Mouse (Mus musculus) heart, embryonic 11.5 days (tissue): ENCODE data around the gene Ccr10. TPM values are rescaled to one million over a fixed set of nuclear protein-coding genes. Genes with fewer than 3 reads are reported as not detected.

Source experiments
- ATAC-seq: fragments of 200-750 bp; cut with Nextera tagmentation; replicated peaks from 2 replicates; pipeline ENCODE4 v1.8.0; 2017; ENCODE audit warnings: moderate library complexity; ENCODE audit not compliant: insufficient number of reproducible peaks, low FRiP score, low TSS enrichment
- H3K27ac ChIP-seq: fragments of 300-500 bp; sonication (generic); 2 replicates; pipeline ENCODE4 v1.5.1; 2014; ENCODE audit warnings: mild to moderate bottlenecking, low read depth, low read length
- H3K27me3 ChIP-seq: fragments of 300-500 bp; sonication (generic); 2 replicates; pipeline ENCODE4 v1.6.1; 2014; ENCODE audit warnings: mild to moderate bottlenecking, low read length, mixed read lengths; ENCODE audit not compliant: control insufficient read depth, insufficient read depth
- H3K36me3 ChIP-seq: fragments of 300-500 bp; sonication (generic); 2 replicates; pipeline ENCODE4 v1.6.1; 2014; ENCODE audit warnings: mild to moderate bottlenecking, low read length, moderate library complexity, mixed read lengths; ENCODE audit not compliant: control insufficient read depth, insufficient read depth
- H3K4me1 ChIP-seq: fragments of 300-500 bp; sonication (generic); 2 replicates; pipeline ENCODE4 v1.6.1; 2014; ENCODE audit warnings: low read length; ENCODE audit not compliant: control insufficient read depth, insufficient read depth
- H3K4me2 ChIP-seq: fragments of 300-500 bp; sonication (generic); 2 replicates; pipeline ENCODE4 v1.6.1; 2014; ENCODE audit warnings: mild to moderate bottlenecking, moderate library complexity
- H3K4me3 ChIP-seq: fragments of 300-500 bp; sonication (generic); 2 replicates; pipeline ENCODE4 v1.5.1; 2014; ENCODE audit warnings: low read depth, low read length
- H3K9ac ChIP-seq: fragments of 300-500 bp; sonication (generic); 2 replicates; pipeline ENCODE4 v1.6.1; 2014; ENCODE audit warnings: mild to moderate bottlenecking, low read depth, low read length, moderate library complexity
- H3K9me3 ChIP-seq: fragments of 300-500 bp; sonication (generic); replicated peaks from 2 replicates; pipeline ENCODE4 v1.6.1; 2016; ENCODE audit warnings: low read length; ENCODE audit not compliant: control insufficient read depth
- WGBS: fragments of 180-500 bp; shearing (Covaris S2); extraction: QIAGEN DNeasy Blood & Tissue Kit; methylation state at CpG from one replicate; pipeline ENCODE4 v1.1.7; 2014; ENCODE audit not compliant: insufficient replicate concordance; 5-methylcytosine and 5-hydroxymethylcytosine counted together
- polyA plus RNA-seq: library from polyadenylated mRNA; unstranded; fragments of >200 nt; fragmentation: Nextera tagmentation; extraction: Ambion mirVana; gene quantifications from 2 replicates; pipeline ENCODE4 v1.2.1, GENCODE M21; 2014

Ccr10 gene
- polyA plus RNA-seq, 1 experiment from 2014 or later: 0.39 TPM

DNA sequence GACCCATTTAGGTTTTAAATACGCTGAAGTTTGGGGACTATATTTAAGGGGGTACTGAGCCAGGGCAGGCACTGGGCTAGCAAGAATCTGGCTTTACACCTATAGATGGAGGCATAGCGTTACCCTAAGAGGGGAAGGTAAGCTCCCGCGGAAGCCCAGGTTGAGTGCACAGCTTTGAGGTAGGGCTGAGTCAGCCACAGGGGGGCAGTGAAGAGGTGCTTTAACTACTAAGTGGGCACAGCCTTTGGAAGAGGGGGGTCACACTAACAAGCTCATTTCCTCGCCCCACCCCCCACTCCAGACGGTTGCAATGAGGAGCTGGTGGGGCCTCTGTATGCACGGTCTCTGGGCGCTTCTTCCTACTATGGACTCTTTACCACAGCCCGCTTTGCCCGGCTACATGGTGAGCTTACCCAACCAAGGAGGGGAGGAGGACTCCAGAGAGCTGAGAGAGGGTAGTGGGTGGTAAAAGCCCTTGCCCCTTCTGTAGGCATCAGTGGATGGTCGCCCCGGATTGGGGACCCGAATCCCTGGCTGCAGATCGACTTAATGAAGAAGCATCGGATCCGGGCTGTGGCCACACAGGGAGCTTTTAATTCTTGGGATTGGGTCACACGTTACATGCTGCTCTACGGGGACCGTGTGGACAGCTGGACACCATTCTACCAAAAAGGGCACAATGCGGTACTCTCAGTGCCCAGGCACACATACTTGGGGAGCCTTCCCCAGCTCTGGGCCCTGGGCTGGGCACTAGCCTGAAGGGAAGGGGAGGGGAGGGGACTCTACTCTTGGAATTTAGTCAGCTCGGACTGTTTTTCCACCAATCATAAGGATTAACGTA, 1.9 kb upstream of the Ccr10 start:
- no peak for ATAC-seq
- no peaks in the 10 kb centered on the region for H3K36me3 ChIP-seq
- WGBS: 33% methylated on average over 22 of the region's 22 CpGs
- peaks cover 40% of the 10 kb centered on the region for H3K27me3 ChIP-seq
- H3K9me3 ChIP-seq: no peaks in the 10 kb centered on the region
- H3K27ac ChIP-seq: no peak overlapping the region
- H3K4me1 ChIP-seq: peaks cover 30% of the 10 kb centered on the region
- H3K4me3 ChIP-seq: no peak overlapping the region
- no peak overlapping the region for H3K4me2 ChIP-seq
- no peak overlapping the region for H3K9ac ChIP-seq

DNA sequence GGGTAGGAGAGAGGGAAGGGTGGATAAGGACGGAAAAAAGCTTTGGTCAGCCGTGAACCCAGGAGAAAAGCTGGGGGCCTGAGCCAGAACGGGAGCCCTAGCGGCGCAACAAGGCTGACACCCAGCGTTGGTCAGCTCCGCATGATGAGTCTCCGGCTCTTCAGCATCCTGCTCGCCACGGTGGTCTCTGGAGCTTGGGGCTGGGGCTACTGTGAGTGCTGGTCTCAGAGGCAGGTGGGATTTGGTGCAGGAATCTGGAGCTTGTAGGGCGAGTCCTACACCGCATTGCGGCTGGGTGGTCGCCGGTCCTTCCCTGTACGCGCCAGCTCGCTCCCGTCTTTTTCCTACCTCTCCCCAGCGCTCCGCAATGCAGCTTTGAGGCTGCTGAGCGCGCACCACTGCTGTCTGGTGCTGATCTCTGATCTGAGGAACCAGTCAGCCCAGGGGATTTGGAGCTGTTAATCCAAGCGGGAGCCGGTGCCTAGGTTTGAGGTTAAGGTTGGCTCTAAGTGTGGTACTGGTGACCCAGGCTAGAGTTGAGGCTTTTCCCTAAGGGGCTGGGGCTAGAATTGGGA, 961 bp upstream of the Ccr10 start:
- no peak for ATAC-seq
- Histone ChIP-seq H3K4me3 (peak overlapping the region; percentile 38), H3K4me1 (peaks cover 34% of the 10 kb centered on the region), H3K27ac (no peak overlapping the region), H3K27me3 (peaks cover 40% of the 10 kb centered on the region), H3K9me3 (no peaks in the 10 kb centered on the region), H3K9ac (no peak overlapping the region), H3K36me3 (no peaks in the 10 kb centered on the region), H3K4me2 (peak overlapping the region; percentile 64)
- WGBS: 1% methylated on average over 25 of the region's 25 CpGs

DNA sequence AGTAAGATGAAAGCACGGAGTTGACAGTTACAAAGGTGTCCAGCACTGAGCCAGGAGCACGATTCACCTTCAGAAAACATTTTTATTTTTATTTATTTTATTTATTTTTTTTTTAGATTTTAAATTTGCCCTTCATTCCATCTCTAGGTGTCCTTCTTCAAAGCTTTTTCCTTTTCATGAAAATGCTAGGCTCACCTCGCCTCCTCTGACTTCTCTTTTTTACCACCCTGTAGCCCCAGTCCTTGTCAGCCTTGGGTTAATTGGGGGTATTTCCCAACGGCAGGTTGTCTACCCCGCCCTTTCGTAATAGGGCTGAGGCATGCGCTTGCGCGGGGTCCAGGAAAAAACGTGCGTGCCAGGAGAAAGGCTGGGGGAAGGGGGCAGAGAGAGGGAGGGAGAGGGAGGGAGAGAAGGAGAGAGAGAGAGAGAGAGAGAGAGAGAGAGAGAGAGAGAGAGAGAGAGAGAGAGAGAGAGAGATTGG, 433 bp upstream of the Ccr10 start:
- Histone ChIP-seq H3K36me3 (no peaks in the 10 kb centered on the region), H3K27ac (no peak overlapping the region), H3K9me3 (no peaks in the 10 kb centered on the region), H3K4me2 (peak overlapping the region; percentile 64), H3K4me3 (peak overlapping the region; percentile 38), H3K9ac (no peak overlapping the region), H3K27me3 (peaks cover 40% of the 10 kb centered on the region), H3K4me1 (peaks cover 34% of the 10 kb centered on the region)
- no peak for ATAC-seq
- WGBS: 13% methylated on average over 11 of the region's 11 CpGs

DNA sequence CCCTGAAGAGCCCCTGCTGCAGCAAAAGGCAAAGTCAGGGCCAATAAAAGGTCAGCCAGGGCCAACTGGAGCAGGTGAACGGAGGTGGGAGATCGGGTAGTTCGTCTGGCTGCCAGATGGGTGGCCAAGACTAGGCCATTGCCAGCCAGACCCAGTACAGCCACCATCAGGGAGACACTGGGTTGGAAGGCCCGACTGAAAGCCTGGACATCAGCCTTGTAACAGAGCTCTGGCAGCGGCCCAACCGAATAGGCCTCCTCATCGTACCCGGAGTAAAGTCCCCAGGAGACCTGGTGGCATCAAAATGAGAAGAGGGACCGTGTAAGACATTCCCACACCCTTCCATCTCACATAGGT, 876 bp downstream of the Ccr10 start:
- H3K4me3 ChIP-seq: peak overlapping the region; percentile 34
- no peaks in the 10 kb centered on the region for H3K9me3 ChIP-seq
- H3K9ac ChIP-seq: peak overlapping the region; percentile 18; the same call in 1 of the 2 replicates
- WGBS: 38% methylated on average over 9 of the region's 9 CpGs
- ATAC-seq: no peak
- peaks cover 45% of the 10 kb centered on the region for H3K4me1 ChIP-seq
- no peak overlapping the region for H3K27ac ChIP-seq
- H3K4me2 ChIP-seq: peak overlapping the region; percentile 71
- peaks cover 47% of the 10 kb centered on the region for H3K27me3 ChIP-seq
- no peaks in the 10 kb centered on the region for H3K36me3 ChIP-seq

DNA sequence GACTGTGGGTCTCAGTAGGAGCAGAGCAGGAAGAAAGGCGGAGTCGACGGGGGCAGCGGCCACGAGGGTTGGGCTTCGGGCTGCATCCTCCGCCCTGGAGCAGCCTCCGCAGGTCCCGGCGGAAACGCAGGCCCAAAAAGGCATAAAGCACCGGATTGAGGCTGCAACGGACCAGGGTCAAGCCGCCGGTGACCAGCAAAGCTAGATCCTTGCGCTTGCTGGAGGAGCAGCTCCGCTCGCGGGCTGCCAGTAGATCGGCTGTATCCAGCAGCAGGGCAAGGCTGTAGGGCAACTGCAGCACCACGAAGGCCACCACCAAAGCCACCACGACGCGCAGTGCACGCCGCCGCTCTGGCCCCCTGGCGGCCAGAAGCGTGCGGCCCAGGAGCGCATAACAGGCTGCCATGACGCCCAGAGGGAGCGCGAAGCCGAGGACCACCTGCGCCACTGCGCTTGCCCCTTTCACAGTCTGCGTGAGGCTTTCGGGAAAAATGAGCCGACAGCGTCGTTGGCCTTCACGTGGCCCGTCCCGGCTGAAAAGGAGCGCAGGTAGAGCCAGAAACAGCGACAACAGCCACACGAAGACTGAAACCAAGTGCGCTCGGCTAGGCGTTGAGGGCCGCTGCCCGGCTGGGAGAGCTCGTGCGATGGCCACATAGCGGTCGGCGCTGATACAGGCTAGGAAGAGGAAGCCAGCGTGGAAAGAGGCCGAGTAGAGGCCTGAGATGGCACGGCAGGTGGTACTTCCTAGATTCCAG, 1.4 kb downstream of the Ccr10 start:
- H3K4me2 ChIP-seq: peak overlapping the region; percentile 71
- no peaks in the 10 kb centered on the region for H3K9me3 ChIP-seq
- peak overlapping the region; percentile 34 for H3K4me3 ChIP-seq
- peak overlapping the region; percentile 65 for H3K9ac ChIP-seq
- H3K36me3 ChIP-seq: no peaks in the 10 kb centered on the region
- 3% methylated on average over 61 of the region's 61 CpGs for WGBS
- peaks cover 52% of the 10 kb centered on the region for H3K27me3 ChIP-seq
- ATAC-seq: peak; percentile 62; the same call in 1 of the 2 replicates
- peak overlapping the region; percentile 25 for H3K27ac ChIP-seq
- peaks cover 50% of the 10 kb centered on the region for H3K4me1 ChIP-seq

DNA sequence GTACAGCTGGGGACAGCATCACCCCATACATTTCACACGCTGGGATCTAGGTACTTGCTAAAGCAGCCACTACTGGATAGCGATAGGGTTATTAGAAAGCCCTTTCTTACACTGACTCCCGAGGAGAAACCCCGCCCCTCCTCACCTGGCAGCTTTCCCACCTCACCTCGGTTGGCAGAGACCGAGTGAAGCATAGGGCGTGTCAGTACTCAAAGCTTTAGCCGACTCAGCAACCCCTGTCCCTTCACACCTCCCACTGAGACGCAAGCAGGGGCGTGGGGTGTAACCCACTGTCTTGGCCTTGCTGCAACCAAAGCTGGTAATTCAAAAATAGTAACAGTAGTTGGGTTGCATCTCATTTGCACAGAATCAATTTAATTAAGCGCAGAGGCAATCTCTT, 2.1 kb downstream of the Ccr10 start:
- peaks cover 52% of the 10 kb centered on the region for H3K4me1 ChIP-seq

GRCm38 (mm10) chr11:101172434-101172815, 2.8 kb downstream of the Ccr10 start:
- H3K27ac ChIP-seq: peak overlapping the region; percentile 82
- peaks cover 51% of the 10 kb centered on the region for H3K27me3 ChIP-seq
- H3K4me1 ChIP-seq: peaks cover 54% of the 10 kb centered on the region
- H3K4me3 ChIP-seq: peak overlapping the region; percentile 57
- no peaks in the 10 kb centered on the region for H3K9me3 ChIP-seq
- WGBS: 9% methylated on average over 5 of the region's 5 CpGs
- peak overlapping the region; percentile 97 for H3K4me2 ChIP-seq
- no peaks in the 10 kb centered on the region; the same call in 1 of the 2 replicates for H3K36me3 ChIP-seq
- ATAC-seq: no peak
- H3K9ac ChIP-seq: peak overlapping the region; percentile 66

More for the DNA sequence above, 2.1 kb downstream of the Ccr10 start:
- H3K9ac ChIP-seq: peak overlapping the region; percentile 65; the same call in 1 of the 2 replicates
- H3K4me3 ChIP-seq: peak overlapping the region; percentile 34
- peak overlapping the region; percentile 71 for H3K4me2 ChIP-seq
- WGBS: 10% methylated on average over 11 of the region's 11 CpGs
- H3K36me3 ChIP-seq: no peaks in the 10 kb centered on the region
- peaks cover 51% of the 10 kb centered on the region for H3K27me3 ChIP-seq
- 0 out of 2 replicates have a peak overlapping the region, but pooled peaks have one; percentile 25 for H3K27ac ChIP-seq
- ATAC-seq: no peak
- no peaks in the 10 kb centered on the region for H3K9me3 ChIP-seq

GRCm38 (mm10) chr11:101171721-101172433, 3.4 kb downstream of the Ccr10 start:
- Histone ChIP-seq H3K9ac (peak overlapping the region; percentile 66), H3K4me3 (peak overlapping the region; percentile 57), H3K27ac (peak overlapping the region; percentile 82), H3K27me3 (peaks cover 51% of the 10 kb centered on the region), H3K36me3 (peaks cover 3% of the 10 kb centered on the region; the same call in 1 of the 2 replicates), H3K4me2 (peak overlapping the region; percentile 97), H3K4me1 (peaks cover 54% of the 10 kb centered on the region), H3K9me3 (no peaks in the 10 kb centered on the region)
- no peak for ATAC-seq
- under 1% methylated on average over 31 of the region's 31 CpGs for WGBS
